Mouse (Mus musculus): Measurements from ENCODE around the gene 4931408C20Rik. TPM values are rescaled to one million over a fixed set of nuclear protein-coding genes. Genes with fewer than 3 reads are reported as not detected.

The 4931408C20Rik gene
- polyA plus RNA-seq (2017; shearing (Covaris generic)) = not detected

DNA sequence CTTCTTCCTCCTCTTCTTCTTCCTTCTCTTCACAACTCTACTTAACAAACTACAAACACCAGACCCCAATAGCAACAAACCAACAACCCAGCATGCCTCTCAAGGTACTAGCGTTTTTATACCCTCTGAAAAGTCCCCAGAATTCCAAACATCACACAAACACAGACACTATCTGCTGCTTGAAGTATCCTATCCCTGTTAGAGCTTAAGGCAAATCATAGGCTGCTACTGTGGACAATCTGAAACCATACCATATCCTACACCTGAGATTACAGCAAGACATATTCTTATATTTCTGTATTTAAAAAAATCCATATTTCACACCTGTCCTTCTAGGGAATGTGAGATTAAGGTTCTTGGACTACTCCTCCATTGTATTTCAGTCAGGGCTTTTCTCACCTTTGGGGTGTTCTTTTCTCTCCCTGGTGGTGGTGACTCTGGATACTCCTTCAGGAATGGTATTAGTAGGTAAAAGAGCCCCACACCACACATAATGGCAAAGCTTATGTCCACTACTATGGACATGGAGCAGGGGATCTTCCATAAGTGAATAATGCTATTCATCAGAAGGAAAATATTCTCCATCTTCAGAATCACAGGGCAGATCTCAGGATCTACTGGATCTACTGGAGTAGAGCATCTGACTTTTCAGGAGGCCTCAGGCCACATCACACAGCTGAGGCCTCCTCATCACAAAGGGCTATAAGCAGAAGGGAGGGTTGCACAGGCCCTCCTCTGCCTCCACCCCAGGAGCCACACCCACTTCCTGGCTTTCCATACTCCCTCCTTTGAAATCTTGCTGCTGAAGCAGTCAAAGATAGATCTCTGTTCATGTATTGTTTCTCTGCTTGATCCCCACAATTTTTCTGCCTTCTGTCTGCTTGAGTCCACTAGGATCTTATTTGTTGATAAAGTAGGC is at the start of gene 4931408C20Rik:
Gene 4931408C20Rik (minus strand): TSS at position 619 of the 919 bp plus-strand sequence.
- peak; percentile 45 for ATAC-seq

DNA sequence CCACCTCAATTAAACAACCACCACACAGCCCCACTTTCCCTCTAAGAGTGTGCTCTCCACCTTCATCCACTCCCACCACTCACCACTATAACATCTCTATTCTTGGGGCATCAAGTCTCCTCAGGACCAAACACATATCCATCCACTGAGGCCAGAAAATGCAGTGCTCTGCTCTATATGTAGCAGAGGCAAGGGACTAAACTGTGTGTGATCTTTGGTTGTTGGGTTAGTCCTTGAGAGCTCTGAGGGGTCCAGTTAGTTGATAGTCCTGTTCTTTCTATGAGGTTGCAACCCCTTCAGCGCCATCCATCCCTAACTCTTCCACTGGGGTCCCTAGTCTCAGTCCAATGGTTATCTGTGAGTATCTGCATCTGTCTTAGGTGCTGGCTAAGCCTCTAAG is 666 bp upstream of the 4931408C20Rik start:
- no peak for ATAC-seq

DNA sequence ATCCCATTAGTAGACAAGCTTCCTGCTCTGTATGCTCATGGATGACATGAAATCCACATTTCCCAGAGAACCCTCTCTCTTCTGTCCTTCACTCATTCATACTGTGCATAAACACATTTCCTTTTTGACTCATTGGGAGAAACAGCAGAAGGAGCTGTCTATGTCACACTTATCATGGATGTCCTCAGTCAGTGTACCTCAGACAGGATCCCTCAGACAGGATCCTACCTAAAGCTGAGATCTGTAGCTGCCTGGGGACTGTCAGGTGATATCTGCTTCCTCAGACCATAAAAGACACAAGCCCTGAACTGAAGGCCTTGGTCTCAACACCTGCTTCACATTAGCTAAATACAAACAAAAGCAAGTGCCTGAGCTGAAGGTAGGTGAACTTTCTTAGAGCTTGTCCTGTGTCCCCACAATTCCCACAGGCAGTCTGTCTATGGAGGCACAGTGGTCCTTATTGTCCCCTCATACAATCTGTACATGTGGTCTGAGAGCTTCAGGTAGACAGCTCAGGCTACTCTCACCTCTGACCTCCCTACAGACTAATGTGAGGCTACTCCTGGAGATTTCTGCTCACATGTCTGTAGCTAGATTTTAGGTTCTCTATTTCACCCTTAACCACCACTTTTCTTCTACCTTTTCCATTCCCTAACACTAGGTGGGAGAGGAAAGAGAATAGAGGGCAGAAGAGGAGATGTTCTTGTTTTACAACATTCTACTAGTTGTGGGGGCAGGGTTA is 1.1 kb downstream of the 4931408C20Rik start:
- no peak for ATAC-seq

DNA sequence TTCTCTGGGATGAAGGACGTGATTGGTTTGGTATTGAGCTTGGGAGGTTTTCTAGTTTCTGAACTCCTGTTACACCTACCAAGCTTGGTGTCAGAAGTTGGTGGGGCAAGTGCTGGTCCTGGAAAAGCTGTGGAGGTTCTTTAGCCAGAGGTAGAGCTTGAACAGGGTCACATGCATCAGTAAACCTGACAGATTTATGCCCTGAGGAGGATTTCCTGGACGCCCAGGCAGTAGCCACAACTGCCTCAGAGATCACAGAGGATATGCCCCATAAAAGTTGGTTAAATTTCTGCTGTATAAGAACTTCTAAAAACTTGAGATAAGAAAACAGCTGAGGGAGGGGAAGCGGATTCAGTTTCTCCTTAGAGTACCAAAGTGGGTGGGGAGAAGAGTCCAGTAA is 1.9 kb downstream of the 4931408C20Rik start:
- no peak for ATAC-seq

DNA sequence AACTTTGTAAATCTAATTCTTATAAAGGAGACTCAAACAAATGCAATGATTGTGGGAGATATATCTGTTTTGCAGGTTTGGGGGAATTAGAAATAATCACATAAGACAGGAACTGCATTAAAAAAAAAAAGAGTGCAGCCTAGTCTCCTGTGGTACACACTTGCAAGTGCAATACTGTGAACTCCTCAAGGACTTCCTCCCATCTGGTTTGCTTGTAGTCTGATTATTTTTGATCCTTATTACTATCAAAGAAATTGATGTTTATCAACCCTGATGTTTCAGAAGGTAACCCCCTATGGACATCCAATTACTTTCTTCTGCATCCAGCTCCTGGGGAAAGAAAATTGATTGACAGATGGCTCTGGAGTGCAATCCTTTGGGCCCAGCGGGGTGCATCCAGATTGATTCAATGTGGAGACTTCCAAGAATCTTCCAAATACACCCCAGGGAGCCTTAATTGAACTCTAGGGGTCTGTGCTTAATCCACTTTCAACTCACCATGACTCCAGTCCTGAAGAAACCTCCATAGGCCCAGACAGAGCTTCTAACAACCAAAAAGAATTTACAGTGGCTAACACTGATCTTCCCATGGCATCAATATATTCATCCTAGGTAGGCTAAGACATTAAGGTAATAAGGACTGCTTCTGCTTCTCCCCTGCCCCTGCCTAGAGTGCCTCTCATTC is 37.4 kb downstream of the 4931408C20Rik start:
- no peak for ATAC-seq

DNA sequence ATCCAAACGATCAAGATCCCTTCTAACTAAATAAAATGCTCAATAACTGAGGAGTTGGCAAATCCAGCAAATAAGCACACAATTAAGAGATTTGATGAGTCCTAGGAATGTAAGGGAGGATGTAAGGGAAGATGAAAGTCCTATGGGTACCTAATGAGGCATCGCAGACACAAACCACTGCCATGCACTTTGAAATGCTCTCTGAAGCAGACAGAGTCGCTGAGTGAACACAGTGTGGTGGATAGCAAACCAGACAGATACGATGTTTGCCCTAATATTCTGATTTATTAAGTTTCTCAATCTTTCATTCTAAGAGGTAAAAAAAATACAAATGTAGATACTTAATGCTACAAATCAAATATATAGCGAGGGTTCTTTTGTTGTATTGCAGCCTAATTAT is 51.2 kb downstream of the 4931408C20Rik start:
- no peak for ATAC-seq
